In genomic region chr2:136714008-136714411, GRCm38 (mm10) we compare ENCODE assay signal across 7 mouse cellular contexts. TPM values are rescaled to one million over a fixed set of nuclear protein-coding genes. Genes with fewer than 3 reads are reported as not detected.
DNase-seq lines count a peak whose midpoint lies in the region; ATAC-seq lines count a peak whose summit lies in the region.

No protein-coding gene starts in this region.

- intact Hi-C loops in left cerebral cortex, postnatal 25 days (cut with DNase I), result loop anchor here (5.0 kb wide), 1 partner anchor 227 kb away; no protein-coding TSS in a partner anchor

- ATAC-seq in intestine, embryonic 16.5 days, result peak; percentile 92

- H3K9ac ChIP-seq in intestine, embryonic 16.5 days (ENCODE audit: low read depth, low read length), result no peak overlapping the region

- peak overlapping the region; percentile 39 for H3K4me3 ChIP-seq in intestine, embryonic 16.5 days (ENCODE audit: low read length)

- DNase-seq in adrenal gland, postnatal 14 days, result peak; percentile 92
- DNase-seq in embryo, embryonic 11.5 days (ENCODE audit: low read depth, low spot score), result peak; percentile 78
- DNase-seq in heart, adult 11 months, result peak; percentile 94
- DNase-seq in left cerebral cortex, postnatal 25 days (ENCODE audit: low spot score in 2 of 2), result peak; percentile 62 to 63
- peak; percentile 91 for DNase-seq in mesoderm, embryonic 11.5 days (ENCODE audit: low read depth, low spot score)
- peak; percentile 30 for DNase-seq in skeletal muscle tissue, adult 2 months (ENCODE audit: low read depth, low spot score)

- H3K27ac ChIP-seq in intestine, embryonic 16.5 days (ENCODE audit: low read length), result no peak overlapping the region

- under 1% methylated on average over 22 of the region's 22 CpGs for WGBS in intestine, embryonic 16.5 days

- H3K9me3 ChIP-seq in intestine, embryonic 16.5 days (ENCODE audit: control insufficient read depth, low read length), result no peaks in the 10 kb centered on the region

- H3K27me3 ChIP-seq in intestine, embryonic 16.5 days (replicated peaks; ENCODE audit: control insufficient read depth, insufficient read depth, low read length), result no peaks in the 10 kb centered on the region; the same call in 1 of the 2 replicates

- no peaks in the 10 kb centered on the region for H3K36me3 ChIP-seq in intestine, embryonic 16.5 days (ENCODE audit: control insufficient read depth, insufficient read depth, low read length)

- peak overlapping the region; percentile 50 for H3K4me2 ChIP-seq in intestine, embryonic 16.5 days (ENCODE audit: low read depth, low read length)

- H3K4me1 ChIP-seq in intestine, embryonic 16.5 days (ENCODE audit: control insufficient read depth, insufficient read depth, low read length), result peaks cover 9% of the 10 kb centered on the region

RNA-seq across cellular contexts. Expression of gene Snap25, which starts 0.8 kb away (rescaled TPM):
- total RNA-seq in adrenal gland, postnatal 14 days (2021), result 29.4 and 42.5 TPM in 2 replicates
- polyA plus RNA-seq in intestine, embryonic 16.5 days (2015; fragmentation: Nextera tagmentation; extraction: Ambion mirVana), result 8.0 and 9.2 TPM in 2 replicates
- total RNA-seq in left cerebral cortex, postnatal 25 days (2021), result 1,000 to 10,000 TPM; 2,524 to 2,644 TPM

Comparison
In these comparisons a context has a peak if more than half of its experiments do, and no peak if none do; other contexts are left out.
1. DNase-seq: peak in every context shown above with its lines; median percentile 94 in heart, adult 11 months; 92 in adrenal gland, postnatal 14 days; 91 in mesoderm, embryonic 11.5 days; 78 in embryo, embryonic 11.5 days; 62 in left cerebral cortex, postnatal 25 days; 30 in skeletal muscle tissue, adult 2 months.
2. RNA of gene Snap25, which starts 0.8 kb away (total RNA-seq): 2,524 to 2,644 TPM in left cerebral cortex, postnatal 25 days; 29.4 to 42.5 TPM in adrenal gland, postnatal 14 days; every median in the first group is over 10 times any median in the second.